Mouse (Mus musculus) retina, postnatal 1 day (tissue): ENCODE results near the gene Crlf1.

ENCODE experiments used
- DNase-seq: peaks from one replicate; pipeline ENCODE4 v3.0.0-alpha.2; 2012

Crlf1 gene

GRCm38 (mm10) chr8:70527111-70527511 is 34.2 kb downstream of the Crlf1 start:
- DNase-seq = no peak

DNA sequence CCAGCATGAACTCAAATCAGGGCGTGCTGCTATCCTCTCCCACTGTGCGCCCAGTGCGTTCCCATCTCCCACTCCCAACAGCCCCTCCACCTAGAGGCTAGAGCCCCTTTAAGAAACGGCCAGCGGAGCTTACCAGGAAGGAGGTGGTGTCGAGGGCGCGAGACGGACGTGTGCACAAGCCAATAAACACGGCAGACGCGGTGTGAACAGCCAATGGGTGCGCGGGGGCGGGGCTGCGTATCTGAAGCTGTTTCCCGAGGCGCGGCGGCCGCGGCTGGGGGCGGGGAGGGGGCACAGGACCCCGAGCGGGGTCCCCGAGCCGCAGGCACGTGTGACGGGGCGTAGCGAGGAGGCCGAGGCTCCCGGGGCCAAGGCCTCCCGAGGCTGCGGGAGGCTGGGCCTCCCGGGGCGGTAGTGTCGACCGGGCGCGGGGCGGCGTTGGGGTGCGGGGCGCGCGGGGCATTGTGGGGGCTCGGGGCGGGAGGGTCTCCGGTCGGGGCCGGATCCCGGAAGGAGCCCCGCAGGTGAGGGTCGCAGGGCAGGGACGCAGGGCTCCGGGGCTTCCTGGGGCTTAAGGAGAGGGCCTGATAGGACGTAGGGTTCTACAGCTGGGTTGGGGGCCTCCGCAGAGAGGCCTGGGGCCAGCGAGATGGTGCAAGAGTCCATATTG is 34.7 kb downstream of the Crlf1 start, which contains the start of the genes Fkbp8 and Kxd1:
Gene Fkbp8, plus strand, starts transcription at position 213 of the 670 bp plus-strand sequence.
Gene Kxd1, minus strand, starts transcription at position 445 of the 670 bp plus-strand sequence.
- DNase-seq = peak; percentile 98

GRCm38 (mm10) chr8:70528182-70528797 is 35.3 kb downstream of the Crlf1 start:
- DNase-seq = no peak

DNA sequence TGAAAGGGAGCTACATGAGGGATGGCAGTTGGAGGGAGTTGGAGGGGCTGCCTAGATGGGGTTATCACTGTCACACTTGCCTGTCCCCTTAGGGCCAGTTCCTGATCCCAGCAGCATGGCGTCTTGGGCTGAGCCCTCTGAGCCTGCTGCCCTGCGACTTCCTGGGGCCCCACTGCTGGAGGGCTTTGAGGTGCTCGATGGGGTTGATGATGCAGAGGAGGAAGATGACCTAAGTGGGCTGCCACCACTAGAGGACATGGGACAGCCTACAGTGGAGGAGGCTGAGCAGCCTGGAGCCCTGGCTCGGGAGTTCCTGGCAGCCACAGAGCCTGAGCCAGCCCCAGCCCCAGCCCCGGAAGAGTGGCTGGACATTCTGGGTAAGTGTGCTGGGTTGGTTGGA is 36.3 kb downstream of the Crlf1 start:
- DNase-seq = no peak

- DNase-seq = no peak
These were observed 36.8 kb downstream of the Crlf1 start for GRCm38 (mm10) chr8:70529741-70530161.

- no peak for DNase-seq
These were observed 37.4 kb downstream of the Crlf1 start for GRCm38 (mm10) chr8:70530314-70530713.

DNA sequence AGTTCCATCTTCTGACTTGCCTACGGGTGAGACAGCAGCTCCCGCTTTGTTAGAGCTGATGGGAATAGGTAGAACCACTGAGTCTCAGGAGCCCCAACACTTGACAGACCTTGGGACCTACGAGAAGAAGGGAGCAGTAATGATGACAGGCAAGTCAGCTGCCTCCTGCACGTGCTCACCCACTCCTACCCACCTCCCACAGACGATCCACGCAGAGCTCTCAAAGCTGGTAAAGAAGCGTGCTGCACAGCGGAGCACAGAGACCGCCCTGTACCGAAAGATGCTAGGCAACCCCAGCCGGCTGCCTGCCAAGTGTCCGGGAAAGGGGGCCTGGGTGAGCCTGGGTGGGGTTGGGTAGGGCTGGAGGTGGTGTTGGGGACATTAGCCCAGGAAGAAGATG is 41.3 kb downstream of the Crlf1 start:
- no peak for DNase-seq

GRCm38 (mm10) chr8:70535221-70535620 is 42.3 kb downstream of the Crlf1 start:
- no peak for DNase-seq

DNA sequence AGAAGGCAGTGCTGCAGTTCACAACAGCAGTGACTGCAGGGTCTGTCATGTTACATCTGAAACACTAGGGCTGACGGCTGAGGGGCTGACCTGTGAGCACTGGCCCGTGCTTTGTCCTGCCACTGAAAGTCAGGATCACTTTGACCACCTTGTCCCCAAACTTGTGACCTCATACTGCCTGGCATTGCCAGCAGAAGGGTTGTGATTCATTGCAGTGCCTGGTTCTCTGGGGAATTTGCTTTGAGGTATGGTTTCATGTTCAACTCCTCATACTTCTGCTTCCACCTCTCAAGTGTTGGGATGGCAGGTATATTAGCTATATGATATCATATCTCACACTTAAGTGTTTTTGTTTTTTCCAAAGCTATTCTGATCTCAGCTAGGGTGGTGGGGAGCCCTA is 42.7 kb downstream of the Crlf1 start:
- no peak for DNase-seq

DNA sequence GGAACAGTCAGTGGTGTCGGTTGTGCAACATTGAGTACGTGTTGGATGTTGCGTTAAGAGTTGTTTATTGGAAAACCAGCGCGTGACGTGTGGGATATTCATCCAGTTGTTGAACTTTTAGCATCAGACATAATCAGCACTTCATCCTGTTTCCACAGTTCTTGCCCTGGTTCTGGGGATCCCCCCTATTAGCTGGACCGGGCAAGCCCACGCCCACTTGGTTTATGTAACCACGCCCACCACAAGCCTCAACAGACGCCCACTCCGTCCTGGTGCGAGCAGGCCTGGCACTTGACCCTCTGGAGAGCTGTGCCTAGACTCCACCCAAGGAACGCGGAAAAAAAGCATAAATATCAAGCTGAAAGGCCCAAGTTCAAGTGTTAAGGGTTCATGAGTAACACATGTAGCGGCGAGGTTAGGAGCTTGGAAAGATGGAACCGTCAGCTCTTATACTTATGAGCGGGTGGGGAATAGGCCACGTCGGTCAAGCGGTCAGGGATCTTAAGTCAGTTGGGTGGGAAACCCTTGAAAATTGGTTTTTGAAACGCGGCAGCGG is 45.1 kb downstream of the Crlf1 start:
- peak; percentile 70 for DNase-seq

- DNase-seq = peak; percentile 99
These were observed 45.7 kb downstream of the Crlf1 start for GRCm38 (mm10) chr8:70538633-70539076.

GRCm38 (mm10) chr8:70539077-70539813 is 46.3 kb downstream of the Crlf1 start, which contains the start of gene Ell:
Gene Ell (plus strand): TSS chr8:70539457.
- peak; percentile 99 for DNase-seq

GRCm38 (mm10) chr8:70540013-70540506 is 47.1 kb downstream of the Crlf1 start:
- no peak for DNase-seq

DNA sequence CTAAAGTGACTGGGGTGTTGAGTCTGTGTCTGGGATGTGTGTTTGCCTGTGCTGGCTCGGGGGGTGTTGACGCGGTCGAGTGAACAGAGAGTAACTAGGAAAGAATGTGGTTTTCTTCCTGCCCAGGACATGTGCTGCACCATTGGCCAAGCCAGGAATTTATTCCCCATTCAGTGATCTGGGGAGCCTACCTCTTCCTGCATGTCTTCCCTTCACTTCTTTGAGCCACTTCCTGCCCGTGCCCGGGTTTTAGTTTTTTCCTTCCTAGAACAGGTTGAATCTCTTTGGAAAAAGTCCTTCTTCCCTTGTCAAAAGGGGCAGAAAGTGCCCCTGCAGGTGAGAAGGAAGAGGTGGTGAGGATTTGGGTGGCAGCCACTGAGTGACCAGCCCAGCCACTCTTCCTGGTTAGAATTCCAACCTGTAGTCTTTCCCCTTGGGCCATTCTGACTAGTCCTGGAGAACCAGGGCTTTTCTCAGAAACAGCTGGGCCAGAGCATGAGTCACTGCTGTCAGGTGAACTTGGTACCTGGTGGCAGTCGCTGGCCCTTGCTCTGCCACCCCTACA is 47.6 kb downstream of the Crlf1 start:
- no peak for DNase-seq

GRCm38 (mm10) chr8:70541081-70541480 is 48.1 kb downstream of the Crlf1 start:
- DNase-seq = no peak

GRCm38 (mm10) chr8:70544200-70544687 is 51.3 kb downstream of the Crlf1 start:
- DNase-seq = peak; percentile 25

DNA sequence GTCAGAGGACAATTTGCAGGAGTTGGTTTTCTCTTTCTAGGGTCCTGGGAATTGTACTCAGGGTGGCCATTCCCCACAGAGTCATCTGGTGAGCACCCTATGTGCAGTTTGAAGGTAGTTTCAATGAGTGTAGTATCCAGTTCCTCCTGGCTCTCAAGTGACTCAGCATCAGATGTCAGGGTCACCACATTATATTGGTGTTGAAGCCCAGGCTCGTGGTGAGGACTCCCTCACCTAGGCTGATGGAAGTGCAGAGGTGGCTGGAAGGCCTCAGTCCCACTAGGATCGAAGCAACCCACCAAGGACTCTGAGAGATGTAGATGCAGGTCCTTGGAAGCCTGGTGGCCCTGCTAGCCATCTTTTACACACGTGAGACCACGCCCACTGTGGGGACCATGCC is 53.5 kb downstream of the Crlf1 start:
- no peak for DNase-seq

- DNase-seq = no peak
These were observed 54.8 kb downstream of the Crlf1 start for GRCm38 (mm10) chr8:70547762-70548161.

GRCm38 (mm10) chr8:70549412-70550184 is 56.6 kb downstream of the Crlf1 start:
- no peak for DNase-seq

GRCm38 (mm10) chr8:70551558-70552161 is 58.7 kb downstream of the Crlf1 start:
- no peak for DNase-seq

DNA sequence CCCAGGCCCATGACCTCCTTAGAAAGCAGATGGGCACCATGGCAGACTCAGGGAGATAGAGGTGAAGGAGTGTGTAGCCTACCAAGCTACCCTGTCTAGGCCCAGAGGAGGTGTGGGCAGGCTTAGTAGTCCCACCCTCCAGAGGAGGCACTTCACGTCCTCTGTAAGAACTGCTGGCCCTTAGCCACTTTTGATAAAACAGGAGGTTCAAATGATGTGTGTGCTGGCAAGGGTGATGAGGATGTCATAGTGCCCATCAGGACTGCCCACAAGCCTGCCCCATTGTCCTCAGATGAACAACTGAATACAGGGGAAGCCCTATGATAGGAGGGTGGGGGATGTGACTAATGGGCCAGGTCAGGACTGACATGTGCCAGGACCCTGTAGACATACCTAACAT is 59.9 kb downstream of the Crlf1 start:
- DNase-seq = no peak
